Mouse (Mus musculus) C2C12 (cell line): ENCODE results near the gene Gipc2.

Source experiments
- CEBPB ChIP-seq: IDR thresholded peaks from one replicate; pipeline ENCODE4 v1.6.1; 2011; ENCODE audit warnings: low read depth, mild to moderate bottlenecking, control low read depth, moderate library complexity
- CTCF ChIP-seq: IDR thresholded peaks from one replicate; pipeline ENCODE4 v1.5.1; 2011; ENCODE audit not compliant: control insufficient read depth, insufficient read depth, insufficient read length
- MAX ChIP-seq: IDR thresholded peaks from one replicate; pipeline ENCODE4 v1.6.1; 2011; ENCODE audit warnings: mild to moderate bottlenecking, control low read depth
- MYOG ChIP-seq: IDR thresholded peaks from one replicate; pipeline ENCODE4 v1.6.1; 2011; ENCODE audit not compliant: control insufficient read depth, insufficient read length; ENCODE audit errors: extremely low read depth
- USF1 ChIP-seq: IDR thresholded peaks from one replicate; pipeline ENCODE4 v1.6.1; 2011; ENCODE audit warnings: low read depth, mild to moderate bottlenecking, control low read depth, moderate library complexity

- TF ChIP-seq CTCF (no peak), MYOG (no peak), USF1 (no peak), CEBPB (no peak), MAX (no peak)
Measured at GRCm38 (mm10) chr3:152193177-152193576, 27.1 kb upstream of the Gipc2 start.
